Mouse (Mus musculus): ENCODE results near the gene Mgat5. TPM values are rescaled to one million over a fixed set of nuclear protein-coding genes. Genes with fewer than 3 reads are reported as not detected.
A peak's percentile ranks its signal among the peaks of the same experiment; 100 is the strongest.

Gene Mgat5
- total and polyA plus RNA-seq, 2 experiments, result 1.9 to 3.8 TPM

- peak; percentile 34 for DNase-seq (ENCODE audit: extremely low read depth, low read depth, low spot score)
- TF ChIP-seq CTCF (IDR thresholded peaks at IDR 0.05; ENCODE audit: low read depth, low read length) (no peak), POLR2A (IDR thresholded peaks at IDR 0.05; ENCODE audit: extremely low read depth, insufficient read depth, low read length) (no peak)
- Histone ChIP-seq H3K9ac (ENCODE audit: low read depth, low read length) (no peak overlapping the region), H3K4me1 (ENCODE audit: control insufficient read depth, insufficient read depth, low read length) (no peaks in the 10 kb centered on the region; the same call in 1 of the 2 replicates), H3K36me3 (ENCODE audit: control insufficient read depth, insufficient read depth, low read length) (peaks cover 1% of the 10 kb centered on the region), H3K79me2 (ENCODE audit: control insufficient read depth, insufficient read depth, low read length) (no peaks in the 10 kb centered on the region), H3K27ac (replicated peaks; ENCODE audit: insufficient read depth, low read depth, low read length) (no peak overlapping the region), H3K27me3 (ENCODE audit: control insufficient read depth, insufficient read depth, low read length) (no peaks in the 10 kb centered on the region), H3K4me3 (ENCODE audit: insufficient read depth, low read depth, low read length) (no peak overlapping the region)
Measured at GRCm38 (mm10) chr1:127249621-127250020, 44.8 kb downstream of the Mgat5 start.

- H3K9ac ChIP-seq (ENCODE audit: low read depth, low read length), result no peak overlapping the region
- no peaks in the 10 kb centered on the region for H3K27me3 ChIP-seq (ENCODE audit: control insufficient read depth, insufficient read depth, low read length)
- peaks cover 1% of the 10 kb centered on the region for H3K36me3 ChIP-seq (ENCODE audit: control insufficient read depth, insufficient read depth, low read length)
- no peaks in the 10 kb centered on the region; the same call in 1 of the 2 replicates for H3K4me1 ChIP-seq (ENCODE audit: control insufficient read depth, insufficient read depth, low read length)
- no peak overlapping the region for H3K4me3 ChIP-seq (ENCODE audit: insufficient read depth, low read depth, low read length)
- no peak overlapping the region for H3K27ac ChIP-seq (replicated peaks; ENCODE audit: insufficient read depth, low read depth, low read length)
- no peak for DNase-seq (ENCODE audit: extremely low read depth, low read depth, low spot score)
- H3K79me2 ChIP-seq (ENCODE audit: control insufficient read depth, insufficient read depth, low read length), result no peaks in the 10 kb centered on the region
- no peak for TF ChIP-seq CTCF (IDR thresholded peaks at IDR 0.05; ENCODE audit: low read depth, low read length)
- TF ChIP-seq POLR2A (IDR thresholded peaks at IDR 0.05; ENCODE audit: extremely low read depth, insufficient read depth, low read length), result no peak
Measured at GRCm38 (mm10) chr1:127250313-127250712, 45.5 kb downstream of the Mgat5 start.

- H3K79me2 ChIP-seq (ENCODE audit: control insufficient read depth, insufficient read depth, low read length), result no peaks in the 10 kb centered on the region
- H3K36me3 ChIP-seq (ENCODE audit: control insufficient read depth, insufficient read depth, low read length), result peaks cover 1% of the 10 kb centered on the region
- no peak for DNase-seq (ENCODE audit: extremely low read depth, low read depth, low spot score)
- no peak for TF ChIP-seq POLR2A (IDR thresholded peaks at IDR 0.05; ENCODE audit: extremely low read depth, insufficient read depth, low read length)
- no peak for TF ChIP-seq CTCF (IDR thresholded peaks at IDR 0.05; ENCODE audit: low read depth, low read length)
- no peak overlapping the region for H3K9ac ChIP-seq (ENCODE audit: low read depth, low read length)
- no peaks in the 10 kb centered on the region for H3K27me3 ChIP-seq (ENCODE audit: control insufficient read depth, insufficient read depth, low read length)
- no peak overlapping the region for H3K27ac ChIP-seq (replicated peaks; ENCODE audit: insufficient read depth, low read depth, low read length)
- no peaks in the 10 kb centered on the region; the same call in 1 of the 2 replicates for H3K4me1 ChIP-seq (ENCODE audit: control insufficient read depth, insufficient read depth, low read length)
- no peak overlapping the region for H3K4me3 ChIP-seq (ENCODE audit: insufficient read depth, low read depth, low read length)
- 93% methylated on average over 7 of the region's 7 CpGs for WGBS
Measured at GRCm38 (mm10) chr1:127251751-127252150, 46.9 kb downstream of the Mgat5 start.

- Histone ChIP-seq H3K27me3 (ENCODE audit: control insufficient read depth, insufficient read depth, low read length) (no peaks in the 10 kb centered on the region), H3K36me3 (ENCODE audit: control insufficient read depth, insufficient read depth, low read length) (no peaks in the 10 kb centered on the region), H3K4me3 (ENCODE audit: insufficient read depth, low read depth, low read length) (no peak overlapping the region), H3K79me2 (ENCODE audit: control insufficient read depth, insufficient read depth, low read length) (no peaks in the 10 kb centered on the region), H3K4me1 (ENCODE audit: control insufficient read depth, insufficient read depth, low read length) (no peaks in the 10 kb centered on the region), H3K27ac (replicated peaks; ENCODE audit: insufficient read depth, low read depth, low read length) (no peak overlapping the region), H3K9ac (ENCODE audit: low read depth, low read length) (no peak overlapping the region)
- TF ChIP-seq CTCF (IDR thresholded peaks at IDR 0.05; ENCODE audit: low read depth, low read length) (no peak), POLR2A (IDR thresholded peaks at IDR 0.05; ENCODE audit: extremely low read depth, insufficient read depth, low read length) (no peak)
- DNase-seq (ENCODE audit: extremely low read depth, low read depth, low spot score), result no peak
- 90% methylated on average over 8 of the region's 8 CpGs for WGBS
Measured at GRCm38 (mm10) chr1:127257005-127257404, 52.2 kb downstream of the Mgat5 start.

GRCm38 (mm10) chr1:127259669-127260068, 54.9 kb downstream of the Mgat5 start:
- Histone ChIP-seq H3K27me3 (ENCODE audit: control insufficient read depth, insufficient read depth, low read length) (no peaks in the 10 kb centered on the region), H3K27ac (replicated peaks; ENCODE audit: insufficient read depth, low read depth, low read length) (no peak overlapping the region), H3K4me3 (ENCODE audit: insufficient read depth, low read depth, low read length) (no peak overlapping the region), H3K9ac (ENCODE audit: low read depth, low read length) (no peak overlapping the region), H3K36me3 (ENCODE audit: control insufficient read depth, insufficient read depth, low read length) (no peaks in the 10 kb centered on the region), H3K4me1 (ENCODE audit: control insufficient read depth, insufficient read depth, low read length) (no peaks in the 10 kb centered on the region), H3K79me2 (ENCODE audit: control insufficient read depth, insufficient read depth, low read length) (no peaks in the 10 kb centered on the region)
- WGBS, result 97% methylated on average over 4 of the region's 4 CpGs
- DNase-seq (ENCODE audit: extremely low read depth, low read depth, low spot score), result no peak
- TF ChIP-seq CTCF (IDR thresholded peaks at IDR 0.05; ENCODE audit: low read depth, low read length), result no peak
- no peak for TF ChIP-seq POLR2A (IDR thresholded peaks at IDR 0.05; ENCODE audit: extremely low read depth, insufficient read depth, low read length)

- no peak for DNase-seq (ENCODE audit: extremely low read depth, low read depth, low spot score)
- WGBS, result 89% methylated on average over 6 of the region's 6 CpGs
- Histone ChIP-seq H3K79me2 (ENCODE audit: control insufficient read depth, insufficient read depth, low read length) (no peaks in the 10 kb centered on the region), H3K4me1 (ENCODE audit: control insufficient read depth, insufficient read depth, low read length) (no peaks in the 10 kb centered on the region), H3K27ac (replicated peaks; ENCODE audit: insufficient read depth, low read depth, low read length) (no peak overlapping the region), H3K9ac (ENCODE audit: low read depth, low read length) (no peak overlapping the region), H3K4me3 (ENCODE audit: insufficient read depth, low read depth, low read length) (no peak overlapping the region), H3K27me3 (ENCODE audit: control insufficient read depth, insufficient read depth, low read length) (no peaks in the 10 kb centered on the region), H3K36me3 (ENCODE audit: control insufficient read depth, insufficient read depth, low read length) (no peaks in the 10 kb centered on the region)
- TF ChIP-seq POLR2A (IDR thresholded peaks at IDR 0.05; ENCODE audit: extremely low read depth, insufficient read depth, low read length) (no peak), CTCF (IDR thresholded peaks at IDR 0.05; ENCODE audit: low read depth, low read length) (no peak)
Measured at GRCm38 (mm10) chr1:127260969-127261368, 56.2 kb downstream of the Mgat5 start.

Measured in liver, adult 2 months (tissue).